Mouse (Mus musculus): Measurements from ENCODE around the gene Tfdp1. TPM values are rescaled to one million over a fixed set of nuclear protein-coding genes. Genes with fewer than 3 reads are reported as not detected.
"Not testable (repeated sequence)": the region's sequence is repeated elsewhere in the genome, so short reads cannot be mapped to it uniquely, and the experiment has no call there.

Tfdp1 gene
- 41.0 and 49.5 TPM in 2 replicates for polyA plus RNA-seq (2012; rRNA removed)

GRCm38 (mm10) chr8:13338255-13338860 lies at the start of gene Tfdp1:
TSS of gene Tfdp1 (plus strand) at chr8:13338751.
- no peak for DNase-seq (ENCODE audit: low read depth)

- no peak for DNase-seq (ENCODE audit: low read depth)
These were observed 46.2 kb upstream of the Tfdp1 start for GRCm38 (mm10) chr8:13292364-13292763.

- DNase-seq (ENCODE audit: low read depth), result no peak
These were observed 44.7 kb upstream of the Tfdp1 start for GRCm38 (mm10) chr8:13293677-13294470.

GRCm38 (mm10) chr8:13299571-13299970 lies 39.0 kb upstream of the Tfdp1 start:
- DNase-seq (ENCODE audit: low read depth), result no peak

GRCm38 (mm10) chr8:13301036-13301435 lies 37.5 kb upstream of the Tfdp1 start:
- DNase-seq (ENCODE audit: low read depth), result no peak

- no peak for DNase-seq (ENCODE audit: low read depth)
These were observed 33.1 kb upstream of the Tfdp1 start for GRCm38 (mm10) chr8:13305459-13305858.

- no peak for DNase-seq (ENCODE audit: low read depth)
These were observed 32.7 kb upstream of the Tfdp1 start for GRCm38 (mm10) chr8:13305884-13306283.

- DNase-seq (ENCODE audit: low read depth), result no peak
These were observed 32.1 kb upstream of the Tfdp1 start for GRCm38 (mm10) chr8:13306309-13306909.

- DNase-seq (ENCODE audit: low read depth), result no peak
These were observed 31.6 kb upstream of the Tfdp1 start for GRCm38 (mm10) chr8:13306916-13307315.

- DNase-seq (ENCODE audit: low read depth), result no peak
These were observed 23.6 kb upstream of the Tfdp1 start for GRCm38 (mm10) chr8:13314922-13315321.

GRCm38 (mm10) chr8:13316671-13317070 lies 21.9 kb upstream of the Tfdp1 start:
- no peak for DNase-seq (ENCODE audit: low read depth)

GRCm38 (mm10) chr8:13326598-13326997 lies 12.0 kb upstream of the Tfdp1 start:
- DNase-seq (ENCODE audit: low read depth), result no peak

GRCm38 (mm10) chr8:13334671-13335070 lies 3.9 kb upstream of the Tfdp1 start:
- DNase-seq (ENCODE audit: low read depth), result no peak

GRCm38 (mm10) chr8:13337245-13337644 lies 1.3 kb upstream of the Tfdp1 start:
- DNase-seq (ENCODE audit: low read depth), result not testable (repeated sequence)

GRCm38 (mm10) chr8:13337678-13338077 lies 873 bp upstream of the Tfdp1 start:
- no peak for DNase-seq (ENCODE audit: low read depth)

- no peak for DNase-seq (ENCODE audit: low read depth)
These were observed 522 bp downstream of the Tfdp1 start for GRCm38 (mm10) chr8:13338901-13339645.

- DNase-seq (ENCODE audit: low read depth), result no peak
These were observed 1.1 kb downstream of the Tfdp1 start for GRCm38 (mm10) chr8:13339646-13339990.

- DNase-seq (ENCODE audit: low read depth), result no peak
These were observed 2.1 kb downstream of the Tfdp1 start for GRCm38 (mm10) chr8:13340650-13341049.

GRCm38 (mm10) chr8:13342340-13342739 lies 3.8 kb downstream of the Tfdp1 start:
- DNase-seq (ENCODE audit: low read depth), result no peak

- no peak for DNase-seq (ENCODE audit: low read depth)
These were observed 4.6 kb downstream of the Tfdp1 start for GRCm38 (mm10) chr8:13343134-13343533.

GRCm38 (mm10) chr8:13350052-13350451 lies 11.5 kb downstream of the Tfdp1 start:
- no peak for DNase-seq (ENCODE audit: low read depth)

GRCm38 (mm10) chr8:13351593-13351992 lies 13.0 kb downstream of the Tfdp1 start:
- DNase-seq (ENCODE audit: low read depth), result no peak

All from gonadal fat pad, adult 2 months (tissue).